Mouse (Mus musculus) kidney, postnatal 0 days (tissue): ENCODE measurements at regions not wholly inside any gene's neighbourhood (a gene's known extent, or its start where the extent isn't known, plus 50 kb on each side); places are given as distances from the start of the nearest gene placed in this dataset.

Experiments used
- ATAC-seq: fragments of 200-750 bp; cut with Nextera tagmentation; replicated peaks from 2 replicates; pipeline ENCODE4 v1.8.0; 2017; ENCODE audit warnings: low read depth, moderate number of reproducible peaks, moderate TSS enrichment, moderate library complexity; ENCODE audit not compliant: low FRiP score
- DNase-seq: peaks from one replicate; pipeline ENCODE4 v3.0.0-alpha.2; 2016; ENCODE audit warnings: low spot score
- H3K27ac ChIP-seq: fragments of 300-500 bp; sonication (generic); 2 replicates; pipeline ENCODE4 v1.5.1; 2014; ENCODE audit warnings: mild to moderate bottlenecking
- H3K27me3 ChIP-seq: fragments of 300-500 bp; sonication (generic); 2 replicates; pipeline ENCODE4 v1.6.1; 2014; ENCODE audit warnings: low read length, mixed read lengths; ENCODE audit not compliant: insufficient read depth
- H3K36me3 ChIP-seq: fragments of 300-500 bp; sonication (generic); 2 replicates; pipeline ENCODE4 v1.6.1; 2014; ENCODE audit warnings: low read length, mixed read lengths; ENCODE audit not compliant: insufficient read depth
- H3K4me1 ChIP-seq: fragments of 300-500 bp; sonication (generic); replicated peaks from 2 replicates; pipeline ENCODE4 v1.6.1; 2014; ENCODE audit warnings: antibody characterized with exemption, low read length, mixed read lengths; ENCODE audit not compliant: insufficient read depth
- H3K4me2 ChIP-seq: fragments of 300-500 bp; sonication (generic); 2 replicates; pipeline ENCODE4 v1.6.1; 2014; ENCODE audit warnings: mild to moderate bottlenecking, low read length, moderate library complexity, mixed read lengths
- H3K4me3 ChIP-seq: fragments of 300-500 bp; sonication (generic); replicated peaks from 2 replicates; pipeline ENCODE4 v1.5.1; 2014; ENCODE audit warnings: low read depth, low read length
- H3K9ac ChIP-seq: fragments of 300-500 bp; sonication (generic); 2 replicates; pipeline ENCODE4 v1.6.1; 2014; ENCODE audit warnings: low read depth, low read length
- H3K9me3 ChIP-seq: fragments of 300-500 bp; sonication (generic); replicated peaks from 2 replicates; pipeline ENCODE4 v1.6.1; 2016; ENCODE audit warnings: low read length, inconsistent platforms, mixed read lengths
- CTCF ChIP-seq: IDR thresholded peaks from 2 replicates; pipeline ENCODE4 v1.5.1; 2016; ENCODE audit warnings: antibody characterized with exemption, low read depth, mild to moderate bottlenecking, moderate library complexity
- WGBS: fragments of 180-500 bp; shearing (Covaris S2); extraction: QIAGEN DNeasy Blood & Tissue Kit; methylation state at CpG from one replicate; pipeline ENCODE4 v1.1.7; 2014; 5-methylcytosine and 5-hydroxymethylcytosine counted together

- H3K36me3 ChIP-seq: no peaks in the 10 kb centered on the region
- ATAC-seq (no peak), DNase-seq (no peak)
- H3K9ac ChIP-seq: no peak overlapping the region
- no peaks in the 10 kb centered on the region for H3K27me3 ChIP-seq
- no peak overlapping the region for H3K4me2 ChIP-seq
- no peak for TF ChIP-seq CTCF
- 81% methylated on average over 4 of the region's 4 CpGs for WGBS
- H3K4me3 ChIP-seq: no peak overlapping the region
- H3K27ac ChIP-seq: no peak overlapping the region
- H3K9me3 ChIP-seq: no peaks in the 10 kb centered on the region
- peaks cover 5% of the 10 kb centered on the region for H3K4me1 ChIP-seq
Observed at GRCm38 (mm10) chr1:185096741-185097140, 97.4 kb upstream of the Mark1 start.

GRCm38 (mm10) chr1:185092757-185093156, 93.4 kb upstream of the Mark1 start:
- no peak for TF ChIP-seq CTCF
- no peak overlapping the region for H3K9ac ChIP-seq
- H3K4me2 ChIP-seq: no peak overlapping the region
- ATAC-seq: no peak
- no peaks in the 10 kb centered on the region for H3K36me3 ChIP-seq
- no peak for DNase-seq
- H3K4me1 ChIP-seq: peaks cover 6% of the 10 kb centered on the region; the same call in 1 of the 2 replicates
- no peaks in the 10 kb centered on the region for H3K9me3 ChIP-seq
- 93% methylated on average over 5 of the region's 5 CpGs for WGBS
- no peaks in the 10 kb centered on the region for H3K27me3 ChIP-seq
- H3K4me3 ChIP-seq: no peak overlapping the region
- H3K27ac ChIP-seq: no peak overlapping the region

DNA sequence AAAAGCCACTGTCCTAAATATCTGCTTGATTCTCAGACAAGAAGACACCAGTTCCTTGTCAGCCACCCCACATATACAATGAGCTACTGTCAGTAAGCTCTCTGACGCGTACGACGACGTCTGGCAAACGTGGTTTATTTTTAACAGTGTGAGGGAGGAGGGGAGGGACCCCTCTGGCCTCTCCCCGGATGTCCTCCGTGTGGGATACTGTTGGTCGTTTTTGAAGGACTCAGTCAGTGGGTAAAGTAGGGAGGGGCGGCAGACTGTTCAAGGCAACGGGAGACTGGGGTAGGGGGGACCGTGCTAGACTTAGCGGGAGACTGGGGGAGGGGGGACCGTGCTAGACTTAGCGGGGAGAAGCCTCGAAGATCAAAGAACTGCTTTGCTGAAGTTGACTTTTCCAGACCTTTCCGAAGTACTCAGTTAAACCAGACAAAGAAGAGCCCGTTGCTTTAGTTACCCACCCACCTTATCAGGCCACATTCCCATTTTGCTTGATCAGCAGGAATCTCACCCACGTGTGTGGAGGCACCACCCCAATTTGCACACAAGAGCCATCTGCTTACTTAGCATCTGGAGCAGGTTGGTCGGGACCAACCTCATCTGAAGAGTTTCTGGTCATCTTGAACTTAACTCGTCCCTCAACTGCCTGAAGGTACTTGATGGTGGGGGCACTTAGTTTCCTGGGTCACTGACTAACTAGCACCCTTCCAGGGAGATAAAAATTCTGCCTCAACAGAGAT, 92.6 kb upstream of the Mark1 start:
- peaks cover 6% of the 10 kb centered on the region; the same call in 1 of the 2 replicates for H3K4me1 ChIP-seq
- no peak for TF ChIP-seq CTCF
- no peaks in the 10 kb centered on the region for H3K9me3 ChIP-seq
- DNase-seq (peak; percentile 35), ATAC-seq (no peak)
- H3K9ac ChIP-seq: no peak overlapping the region
- no peak overlapping the region for H3K27ac ChIP-seq
- no peaks in the 10 kb centered on the region for H3K27me3 ChIP-seq
- 28% methylated on average over 21 of the region's 21 CpGs for WGBS
- peak overlapping the region; percentile 3; the same call in 1 of the 2 replicates for H3K4me2 ChIP-seq
- H3K4me3 ChIP-seq: no peak overlapping the region
- H3K36me3 ChIP-seq: no peaks in the 10 kb centered on the region

DNA sequence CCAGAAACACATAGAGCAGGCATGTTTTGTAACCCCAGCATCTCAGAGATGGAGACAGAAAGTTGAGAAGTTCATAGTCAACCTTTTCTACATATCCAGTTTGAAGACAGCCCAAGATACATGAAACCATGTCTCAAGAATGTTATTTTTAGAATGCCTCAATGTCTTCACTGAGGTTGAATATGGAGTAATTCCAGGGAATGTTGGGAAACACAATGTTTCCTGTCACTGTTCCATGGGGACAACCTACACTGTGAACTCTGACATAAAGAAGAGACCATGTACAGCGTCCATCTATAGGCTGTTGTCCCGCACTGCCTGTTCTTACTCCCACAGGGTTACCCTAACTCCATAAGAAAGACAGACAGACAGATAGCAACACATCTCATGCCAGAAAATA, 89.8 kb upstream of the Mark1 start:
- WGBS: 92% methylated on average over 2 of the region's 2 CpGs
- Histone ChIP-seq H3K27ac (no peak overlapping the region), H3K36me3 (no peaks in the 10 kb centered on the region), H3K4me1 (peaks cover 6% of the 10 kb centered on the region; the same call in 1 of the 2 replicates), H3K9ac (no peak overlapping the region), H3K4me3 (no peak overlapping the region), H3K27me3 (no peaks in the 10 kb centered on the region), H3K9me3 (no peaks in the 10 kb centered on the region), H3K4me2 (no peak overlapping the region)
- TF ChIP-seq CTCF: no peak
- no peak for ATAC-seq
- no peak for DNase-seq

DNA sequence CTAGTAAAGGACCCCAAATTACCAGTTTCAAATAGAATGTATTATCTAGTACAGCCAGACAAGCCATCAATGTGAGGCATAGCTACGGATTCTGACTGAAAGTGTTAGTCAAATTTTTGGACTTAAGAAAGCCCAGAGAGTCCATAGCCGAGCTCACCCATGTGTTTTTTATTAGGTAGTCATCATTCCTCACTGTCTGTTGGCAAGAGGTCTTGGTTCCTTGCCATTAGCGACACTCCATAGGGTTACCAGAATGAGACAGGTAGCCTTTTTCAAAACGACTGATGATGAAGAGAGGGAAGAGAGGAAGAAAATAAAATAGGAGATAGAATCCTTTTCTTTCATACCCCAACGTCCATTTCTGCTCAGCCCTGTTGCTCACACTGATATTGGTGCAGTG, 83.8 kb upstream of the Mark1 start:
- ATAC-seq (no peak), DNase-seq (no peak)
- no peaks in the 10 kb centered on the region for H3K4me1 ChIP-seq
- no peak overlapping the region for H3K4me3 ChIP-seq
- no peaks in the 10 kb centered on the region for H3K36me3 ChIP-seq
- no peak overlapping the region for H3K27ac ChIP-seq
- no peak for TF ChIP-seq CTCF
- no peaks in the 10 kb centered on the region for H3K9me3 ChIP-seq
- no peak overlapping the region for H3K9ac ChIP-seq
- no peaks in the 10 kb centered on the region for H3K27me3 ChIP-seq
- no peak overlapping the region for H3K4me2 ChIP-seq
- WGBS: 68% methylated on average over 5 of the region's 5 CpGs

DNA sequence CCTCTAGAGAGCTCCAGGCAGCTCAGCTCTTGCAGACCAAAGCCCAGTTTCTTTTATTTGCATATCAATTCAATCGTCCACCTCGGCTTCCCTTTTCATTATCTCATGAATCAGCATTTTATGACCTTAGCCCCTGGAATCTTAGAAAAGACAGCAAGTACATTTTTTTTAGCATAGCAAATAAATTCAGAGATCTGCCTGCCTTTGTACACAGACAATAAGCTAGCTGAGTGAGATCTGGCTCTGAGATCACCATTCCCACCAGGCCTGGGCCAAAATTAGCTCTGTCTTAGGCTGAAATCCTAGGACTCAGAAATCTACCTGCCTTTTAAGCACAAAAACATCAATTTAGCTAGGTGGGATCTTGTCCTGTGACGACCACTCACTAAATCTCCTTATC, 80.7 kb upstream of the Mark1 start:
- DNase-seq (no peak), ATAC-seq (no peak)
- no peak overlapping the region for H3K4me3 ChIP-seq
- TF ChIP-seq CTCF: no peak
- no peaks in the 10 kb centered on the region for H3K4me1 ChIP-seq
- no peak overlapping the region for H3K9ac ChIP-seq
- no peak overlapping the region for H3K4me2 ChIP-seq
- no peaks in the 10 kb centered on the region for H3K36me3 ChIP-seq
- 37% methylated on average over 3 of the region's 3 CpGs for WGBS
- no peak overlapping the region for H3K27ac ChIP-seq
- H3K9me3 ChIP-seq: no peaks in the 10 kb centered on the region
- H3K27me3 ChIP-seq: no peaks in the 10 kb centered on the region
